Mouse (Mus musculus): Measurements from ENCODE around the gene Olfr105-ps. TPM values are rescaled to one million over a fixed set of nuclear protein-coding genes. Genes with fewer than 3 reads are reported as not detected.

Olfr105-ps gene
- polyA plus RNA-seq (2015; fragmentation: Nextera tagmentation; extraction: Ambion mirVana), result not detected in 2 replicates

GRCm38 (mm10) chr17:37378733-37379132, at the start of gene Olfr105-ps:
Gene Olfr105-ps (plus strand): TSS chr17:37379033.
- no peak for ATAC-seq (replicated peaks; ENCODE audit: low FRiP score, low read depth)
- TF ChIP-seq CTCF (IDR thresholded peaks at IDR 0.05; ENCODE audit: low read depth), result no peak
- no peak within 1 kb of the TSS for H3K4me3 ChIP-seq (replicated peaks; ENCODE audit: low read depth, low read length)
- no peaks in the 10 kb centered on the region for H3K27me3 ChIP-seq (ENCODE audit: insufficient read depth, low read length)
- H3K4me2 ChIP-seq (ENCODE audit: low read length), result no peak within 1 kb of the TSS
- no peak within 1 kb of the TSS for H3K9ac ChIP-seq (ENCODE audit: low read depth, low read length)
- no peak within 1 kb of the TSS for H3K27ac ChIP-seq
- DNase-seq (ENCODE audit: low spot score), result no peak
- no peaks in the 10 kb centered on the region for H3K36me3 ChIP-seq (ENCODE audit: insufficient read depth, low read length)
- H3K9me3 ChIP-seq (replicated peaks; ENCODE audit: low read length), result no peaks in the 10 kb centered on the region
- no peaks in the 10 kb centered on the region for H3K4me1 ChIP-seq (replicated peaks; ENCODE audit: insufficient read depth, low read length)

- Histone ChIP-seq H3K27me3 (ENCODE audit: insufficient read depth, low read length) (no peaks in the 10 kb centered on the region), H3K4me3 (replicated peaks; ENCODE audit: low read depth, low read length) (no peak within 1 kb of the TSS), H3K4me1 (replicated peaks; ENCODE audit: insufficient read depth, low read length) (no peaks in the 10 kb centered on the region), H3K27ac (no peak within 1 kb of the TSS), H3K4me2 (ENCODE audit: low read length) (no peak within 1 kb of the TSS), H3K9me3 (replicated peaks; ENCODE audit: low read length) (no peaks in the 10 kb centered on the region), H3K9ac (ENCODE audit: low read depth, low read length) (no peak within 1 kb of the TSS), H3K36me3 (ENCODE audit: insufficient read depth, low read length) (no peaks in the 10 kb centered on the region)
- 93% methylated on average over 2 of the region's 2 CpGs for WGBS
- TF ChIP-seq CTCF (IDR thresholded peaks at IDR 0.05; ENCODE audit: low read depth), result no peak
- no peak for DNase-seq (ENCODE audit: low spot score)
- no peak for ATAC-seq (replicated peaks; ENCODE audit: low FRiP score, low read depth)
Measured at GRCm38 (mm10) chr17:37339598-37339997, 39.2 kb upstream of the Olfr105-ps start, which contains the start of gene Olfr103. Gene Olfr103 (minus strand): TSS chr17:37339698.

- ATAC-seq (replicated peaks; ENCODE audit: low FRiP score, low read depth), result no peak
Measured at GRCm38 (mm10) chr17:37359282-37359681, 19.6 kb upstream of the Olfr105-ps start, which contains the start of gene Olfr104-ps. Gene Olfr104-ps (plus strand): TSS chr17:37359582.

GRCm38 (mm10) chr17:37390093-37390492, 11.3 kb downstream of the Olfr105-ps start, which contains the start of gene Olfr106-ps:
Gene Olfr106-ps (plus strand): TSS chr17:37390393.
- Histone ChIP-seq H3K9ac (ENCODE audit: low read depth, low read length) (no peak within 1 kb of the TSS), H3K4me1 (replicated peaks; ENCODE audit: insufficient read depth, low read length) (no peaks in the 10 kb centered on the region), H3K4me2 (ENCODE audit: low read length) (no peak within 1 kb of the TSS), H3K4me3 (replicated peaks; ENCODE audit: low read depth, low read length) (no peak within 1 kb of the TSS), H3K36me3 (ENCODE audit: insufficient read depth, low read length) (no peaks in the 10 kb centered on the region), H3K27ac (no peak within 1 kb of the TSS), H3K27me3 (ENCODE audit: insufficient read depth, low read length) (no peaks in the 10 kb centered on the region), H3K9me3 (replicated peaks; ENCODE audit: low read length) (no peaks in the 10 kb centered on the region)
- ATAC-seq (replicated peaks; ENCODE audit: low FRiP score, low read depth) (no peak), DNase-seq (ENCODE audit: low spot score) (no peak)
- TF ChIP-seq CTCF (IDR thresholded peaks at IDR 0.05; ENCODE audit: low read depth), result no peak
- 63% methylated on average over 1 of the region's 1 CpGs for WGBS

More at GRCm38 (mm10) chr17:37359282-37359681, 19.6 kb upstream of the Olfr105-ps start, which contains the start of gene Olfr104-ps:
- Histone ChIP-seq H3K27me3 (ENCODE audit: insufficient read depth, low read length) (no peaks in the 10 kb centered on the region), H3K27ac (no peak within 1 kb of the TSS), H3K9ac (ENCODE audit: low read depth, low read length) (no peak within 1 kb of the TSS), H3K9me3 (replicated peaks; ENCODE audit: low read length) (no peaks in the 10 kb centered on the region), H3K4me1 (replicated peaks; ENCODE audit: insufficient read depth, low read length) (no peaks in the 10 kb centered on the region), H3K4me3 (replicated peaks; ENCODE audit: low read depth, low read length) (no peak within 1 kb of the TSS), H3K4me2 (ENCODE audit: low read length) (no peak within 1 kb of the TSS), H3K36me3 (ENCODE audit: insufficient read depth, low read length) (no peaks in the 10 kb centered on the region)
- TF ChIP-seq CTCF (IDR thresholded peaks at IDR 0.05; ENCODE audit: low read depth), result no peak
- no peak for DNase-seq (ENCODE audit: low spot score)

- TF ChIP-seq CTCF (IDR thresholded peaks at IDR 0.05; ENCODE audit: low read depth), result no peak
- Histone ChIP-seq H3K4me3 (replicated peaks; ENCODE audit: low read depth, low read length) (no peak within 1 kb of the TSS), H3K9ac (ENCODE audit: low read depth, low read length) (no peak within 1 kb of the TSS), H3K4me2 (ENCODE audit: low read length) (no peak within 1 kb of the TSS), H3K27ac (no peak within 1 kb of the TSS), H3K27me3 (ENCODE audit: insufficient read depth, low read length) (no peaks in the 10 kb centered on the region), H3K9me3 (replicated peaks; ENCODE audit: low read length) (no peaks in the 10 kb centered on the region), H3K36me3 (ENCODE audit: insufficient read depth, low read length) (no peaks in the 10 kb centered on the region), H3K4me1 (replicated peaks; ENCODE audit: insufficient read depth, low read length) (no peaks in the 10 kb centered on the region)
- ATAC-seq (replicated peaks; ENCODE audit: low FRiP score, low read depth) (no peak), DNase-seq (ENCODE audit: low spot score) (no peak)
- WGBS, result 84% methylated on average over 3 of the region's 3 CpGs
Measured at GRCm38 (mm10) chr17:37398926-37399325, 20.1 kb downstream of the Olfr105-ps start, which contains the start of gene Olfr107. Gene Olfr107 (plus strand): TSS chr17:37399226.

GRCm38 (mm10) chr17:37413380-37413779, 34.5 kb downstream of the Olfr105-ps start:
- no peak overlapping the region for H3K4me2 ChIP-seq (ENCODE audit: low read length)
- H3K27ac ChIP-seq, result no peak overlapping the region
- ATAC-seq (replicated peaks; ENCODE audit: low FRiP score, low read depth) (no peak), DNase-seq (ENCODE audit: low spot score) (no peak)
- H3K9me3 ChIP-seq (replicated peaks; ENCODE audit: low read length), result no peaks in the 10 kb centered on the region
- no peak overlapping the region for H3K4me3 ChIP-seq (replicated peaks; ENCODE audit: low read depth, low read length)
- H3K9ac ChIP-seq (ENCODE audit: low read depth, low read length), result no peak overlapping the region
- no peaks in the 10 kb centered on the region for H3K27me3 ChIP-seq (ENCODE audit: insufficient read depth, low read length)
- H3K36me3 ChIP-seq (ENCODE audit: insufficient read depth, low read length), result no peaks in the 10 kb centered on the region
- no peak for TF ChIP-seq CTCF (IDR thresholded peaks at IDR 0.05; ENCODE audit: low read depth)
- H3K4me1 ChIP-seq (replicated peaks; ENCODE audit: insufficient read depth, low read length), result no peaks in the 10 kb centered on the region

Other genes with a start within 250 kb of the Olfr105-ps start
- not detected in 2 replicates for gene Olfr93, start 217.5 kb upstream of the Olfr105-ps start, polyA plus RNA-seq (2015; fragmentation: Nextera tagmentation; extraction: Ambion mirVana)
- not detected in 2 replicates for gene Ubd, start 185.1 kb upstream of the Olfr105-ps start, polyA plus RNA-seq (2015; fragmentation: Nextera tagmentation; extraction: Ambion mirVana)
- gene Olfr94, start 178.0 kb upstream of the Olfr105-ps start, polyA plus RNA-seq (2015; fragmentation: Nextera tagmentation; extraction: Ambion mirVana), result not detected in 2 replicates
- gene Olfr95, start 165.9 kb upstream of the Olfr105-ps start, polyA plus RNA-seq (2015; fragmentation: Nextera tagmentation; extraction: Ambion mirVana), result not detected in 2 replicates
- not detected in 2 replicates for gene Olfr96, start 158.9 kb upstream of the Olfr105-ps start, polyA plus RNA-seq (2015; fragmentation: Nextera tagmentation; extraction: Ambion mirVana)
- gene Olfr97, start 141.7 kb upstream of the Olfr105-ps start, polyA plus RNA-seq (2015; fragmentation: Nextera tagmentation; extraction: Ambion mirVana), result not detected in 2 replicates
- gene Olfr98, start 115.3 kb upstream of the Olfr105-ps start, polyA plus RNA-seq (2015; fragmentation: Nextera tagmentation; extraction: Ambion mirVana), result not detected in 2 replicates
- 2.3 and 2.8 TPM in 2 replicates for gene H2-M3, start 108.8 kb upstream of the Olfr105-ps start, polyA plus RNA-seq (2015; fragmentation: Nextera tagmentation; extraction: Ambion mirVana)
- not detected in 2 replicates for gene Olfr99, start 95.6 kb upstream of the Olfr105-ps start, polyA plus RNA-seq (2015; fragmentation: Nextera tagmentation; extraction: Ambion mirVana)
- not detected in 2 replicates for gene Olfr101, start 74.7 kb upstream of the Olfr105-ps start, polyA plus RNA-seq (2015; fragmentation: Nextera tagmentation; extraction: Ambion mirVana)
- gene Olfr102, start 62.0 kb upstream of the Olfr105-ps start, polyA plus RNA-seq (2015; fragmentation: Nextera tagmentation; extraction: Ambion mirVana), result not detected in 2 replicates
- gene Olfr103, start 39.3 kb upstream of the Olfr105-ps start, polyA plus RNA-seq (2015; fragmentation: Nextera tagmentation; extraction: Ambion mirVana), result not detected in 2 replicates
- not detected in 2 replicates for gene Olfr104-ps, start 19.5 kb upstream of the Olfr105-ps start, polyA plus RNA-seq (2015; fragmentation: Nextera tagmentation; extraction: Ambion mirVana)
- gene Olfr106-ps, start 11.4 kb downstream of the Olfr105-ps start, polyA plus RNA-seq (2015; fragmentation: Nextera tagmentation; extraction: Ambion mirVana), result not detected in 2 replicates
- not detected in 2 replicates for gene Olfr107, start 20.2 kb downstream of the Olfr105-ps start, polyA plus RNA-seq (2015; fragmentation: Nextera tagmentation; extraction: Ambion mirVana)
- not detected in 2 replicates for gene Olfr108, start 66.4 kb downstream of the Olfr105-ps start, polyA plus RNA-seq (2015; fragmentation: Nextera tagmentation; extraction: Ambion mirVana)
- not detected in 2 replicates for gene Olfr109, start 79.9 kb downstream of the Olfr105-ps start, polyA plus RNA-seq (2015; fragmentation: Nextera tagmentation; extraction: Ambion mirVana)
- not detected in 2 replicates for gene H2-M2, start 104.5 kb downstream of the Olfr105-ps start, polyA plus RNA-seq (2015; fragmentation: Nextera tagmentation; extraction: Ambion mirVana)
- not detected in 2 replicates for gene Olfr110, start 113.4 kb downstream of the Olfr105-ps start, polyA plus RNA-seq (2015; fragmentation: Nextera tagmentation; extraction: Ambion mirVana)
- gene Olfr111, start 129.0 kb downstream of the Olfr105-ps start, polyA plus RNA-seq (2015; fragmentation: Nextera tagmentation; extraction: Ambion mirVana), result not detected in 2 replicates
- gene Olfr112, start 190.4 kb downstream of the Olfr105-ps start, polyA plus RNA-seq (2015; fragmentation: Nextera tagmentation; extraction: Ambion mirVana), result not detected in 2 replicates
- gene Olfr113, start 198.6 kb downstream of the Olfr105-ps start, polyA plus RNA-seq (2015; fragmentation: Nextera tagmentation; extraction: Ambion mirVana), result not detected in 2 replicates
- not detected in 2 replicates for gene Olfr114, start 213.7 kb downstream of the Olfr105-ps start, polyA plus RNA-seq (2015; fragmentation: Nextera tagmentation; extraction: Ambion mirVana)
- not detected in 2 replicates for gene Olfr115, start 248.1 kb downstream of the Olfr105-ps start, polyA plus RNA-seq (2015; fragmentation: Nextera tagmentation; extraction: Ambion mirVana)
- gene Olfr116, start 248.2 kb downstream of the Olfr105-ps start, polyA plus RNA-seq (2015; fragmentation: Nextera tagmentation; extraction: Ambion mirVana), result not detected in 2 replicates